Mouse (Mus musculus) thymus, postnatal 4 days (tissue): ENCODE measurements around the gene Bcl2l1.

Experiments
- DNase-seq: peaks from one replicate; pipeline ENCODE4 v3.0.0; 2021

The Bcl2l1 gene

DNA sequence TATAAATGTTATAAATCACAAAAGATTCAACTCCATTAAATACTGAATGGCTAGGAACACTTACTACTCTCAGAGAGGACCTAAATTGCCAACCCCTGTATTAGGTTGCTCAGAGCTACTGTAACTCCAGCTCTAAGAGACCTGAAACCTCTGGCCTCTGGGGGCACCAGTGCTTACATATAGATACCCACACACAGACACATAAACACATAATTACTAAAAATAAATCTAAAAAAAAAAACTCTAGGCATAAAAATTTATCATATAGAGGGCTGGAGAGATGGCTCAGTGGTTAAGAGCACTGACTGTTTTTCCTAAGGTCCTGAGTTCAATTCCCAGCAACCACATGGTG lies 30.8 kb downstream of the Bcl2l1 start:
- DNase-seq: no peak

DNA sequence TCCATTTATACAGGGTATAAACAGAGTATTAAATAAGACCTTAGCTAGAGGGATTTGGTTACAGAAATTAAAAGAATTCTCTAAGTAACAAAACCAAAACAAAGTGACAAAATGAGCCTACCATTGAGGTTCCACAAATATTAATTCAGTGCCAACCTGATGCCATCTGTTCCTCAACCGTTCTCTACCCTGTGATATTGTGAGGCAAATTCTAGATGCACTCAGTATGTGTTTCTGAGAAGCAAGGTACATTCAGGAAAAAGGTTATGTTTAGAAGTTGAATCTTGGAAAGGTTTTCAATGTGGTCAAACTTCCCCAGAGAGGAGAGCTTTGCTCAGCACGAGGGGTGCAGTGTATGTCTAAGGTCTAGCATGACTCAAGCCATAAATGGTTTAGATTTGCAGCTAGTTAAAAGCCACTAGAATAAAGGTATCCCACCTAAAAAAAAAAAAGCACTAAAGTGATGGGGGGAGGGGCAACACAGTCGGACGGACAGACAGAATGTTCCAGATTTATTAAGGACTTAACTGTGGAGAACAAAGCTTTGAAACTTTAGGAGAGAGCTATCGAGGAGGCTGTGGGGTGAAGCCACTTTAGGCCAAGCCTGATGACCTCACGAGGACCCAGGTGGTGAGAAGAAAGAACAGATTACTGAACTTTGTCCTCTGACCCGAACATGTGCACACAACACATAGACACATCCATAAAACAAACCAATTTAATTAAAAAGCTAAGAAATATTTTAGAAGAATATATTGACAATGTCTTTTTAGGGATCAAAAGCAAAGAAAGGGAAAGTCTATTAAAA lies 31.4 kb downstream of the Bcl2l1 start:
- DNase-seq: no peak

DNA sequence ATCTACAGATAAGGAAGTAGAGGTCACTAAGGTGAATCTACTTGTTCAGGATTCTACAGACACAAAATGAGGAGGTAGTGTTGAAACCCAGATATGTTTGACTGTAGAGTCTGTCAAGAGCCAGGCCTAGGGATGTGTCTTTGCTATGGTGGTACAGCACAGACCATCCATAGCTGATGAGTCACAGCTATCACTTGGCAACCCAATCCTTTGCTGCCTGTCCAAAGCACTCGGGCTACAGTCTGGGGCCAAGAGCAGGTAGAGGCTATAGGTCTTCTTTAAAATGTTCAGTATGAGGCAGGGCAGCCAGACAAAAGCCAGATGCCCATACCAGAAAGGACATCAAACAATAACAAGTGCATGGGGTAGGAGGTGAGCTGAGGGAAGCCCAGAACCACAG lies 33.9 kb downstream of the Bcl2l1 start:
- DNase-seq: no peak

DNA sequence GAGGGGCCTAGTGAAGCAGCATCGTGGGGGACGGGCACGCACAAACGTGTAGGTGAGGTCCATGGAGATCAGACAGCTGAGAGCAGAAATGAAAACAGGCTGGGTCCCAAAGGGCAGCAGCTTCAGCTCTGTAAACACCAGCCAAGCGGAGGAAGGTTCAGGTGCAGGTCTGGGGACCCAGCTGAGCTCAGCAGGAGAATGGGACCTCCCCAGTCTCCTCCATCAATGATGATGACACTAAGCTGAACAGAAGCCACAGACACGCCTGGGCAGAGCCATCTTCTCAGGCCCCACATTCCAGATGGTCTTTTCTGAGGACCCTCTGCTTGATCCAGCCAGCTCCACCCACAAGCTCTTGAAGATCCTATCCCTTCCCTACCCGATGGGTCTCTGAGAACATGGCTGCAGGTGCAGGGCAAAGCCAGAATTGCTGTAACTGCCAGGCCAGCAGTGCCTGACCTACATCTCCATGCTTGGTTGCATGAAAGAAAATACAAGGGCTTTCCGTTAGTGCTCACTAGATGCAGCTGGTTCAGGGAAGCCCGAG lies 37.2 kb downstream of the Bcl2l1 start:
- peak; percentile 75 for DNase-seq

DNA sequence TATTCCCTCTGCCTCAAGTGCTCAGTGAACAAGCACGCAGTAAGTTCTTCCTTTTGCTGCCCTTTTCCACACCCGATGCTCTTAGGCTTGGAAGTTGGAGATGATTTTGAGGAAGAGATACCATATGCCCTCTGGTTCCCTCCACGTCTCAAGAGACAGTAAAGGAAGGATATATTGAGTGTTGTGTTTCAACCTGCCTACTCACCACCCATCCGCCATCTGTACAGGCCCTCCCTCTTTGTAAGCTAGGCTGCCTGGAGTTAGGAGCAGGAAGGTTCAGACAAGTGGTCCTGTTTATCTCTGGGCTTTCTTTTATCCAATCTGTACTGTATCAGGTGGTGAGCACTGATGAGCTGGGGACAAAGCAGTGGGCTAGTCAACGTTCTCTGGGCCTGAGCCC lies 38.1 kb downstream of the Bcl2l1 start:
- no peak for DNase-seq

DNA sequence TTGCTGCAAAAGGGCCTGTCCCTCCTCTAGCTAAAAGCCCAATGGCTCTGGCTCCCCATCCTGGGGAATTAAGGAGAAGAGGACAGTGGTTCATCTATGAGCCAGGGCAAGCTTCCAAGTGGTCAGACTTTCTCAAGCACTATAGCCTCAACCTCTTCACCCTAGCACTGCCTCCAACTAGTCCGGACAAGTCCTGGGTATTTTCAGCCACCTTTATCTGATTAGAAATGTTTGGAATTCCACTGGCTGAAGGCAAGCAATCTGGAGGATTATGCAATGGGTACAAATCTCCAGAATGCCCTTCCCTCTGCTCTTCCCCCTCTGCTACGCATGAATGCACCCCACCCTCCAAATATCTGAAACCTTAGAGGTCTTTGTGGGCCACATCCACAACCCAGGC lies 39.1 kb downstream of the Bcl2l1 start:
- no peak for DNase-seq

DNA sequence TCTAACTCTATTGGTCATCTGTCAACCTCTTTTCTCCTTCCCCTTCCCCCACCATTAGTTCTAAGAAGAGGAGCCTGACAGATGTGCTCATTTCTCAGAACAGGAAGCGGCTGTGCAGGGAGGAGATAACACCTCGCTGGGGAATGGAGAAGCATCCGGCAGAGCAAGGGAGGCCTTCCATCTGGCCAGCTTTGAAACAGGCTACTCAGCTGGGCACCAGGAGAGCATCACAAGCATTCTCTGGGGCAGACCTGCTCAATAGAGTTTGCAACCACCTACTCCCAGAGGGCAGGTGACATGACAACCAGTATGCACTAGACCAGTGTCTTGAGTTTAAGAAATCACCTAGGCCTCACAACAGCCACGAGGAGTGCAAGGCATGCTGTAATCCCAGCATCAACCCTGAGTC lies 41.9 kb downstream of the Bcl2l1 start:
- peak; percentile 72 for DNase-seq

DNA sequence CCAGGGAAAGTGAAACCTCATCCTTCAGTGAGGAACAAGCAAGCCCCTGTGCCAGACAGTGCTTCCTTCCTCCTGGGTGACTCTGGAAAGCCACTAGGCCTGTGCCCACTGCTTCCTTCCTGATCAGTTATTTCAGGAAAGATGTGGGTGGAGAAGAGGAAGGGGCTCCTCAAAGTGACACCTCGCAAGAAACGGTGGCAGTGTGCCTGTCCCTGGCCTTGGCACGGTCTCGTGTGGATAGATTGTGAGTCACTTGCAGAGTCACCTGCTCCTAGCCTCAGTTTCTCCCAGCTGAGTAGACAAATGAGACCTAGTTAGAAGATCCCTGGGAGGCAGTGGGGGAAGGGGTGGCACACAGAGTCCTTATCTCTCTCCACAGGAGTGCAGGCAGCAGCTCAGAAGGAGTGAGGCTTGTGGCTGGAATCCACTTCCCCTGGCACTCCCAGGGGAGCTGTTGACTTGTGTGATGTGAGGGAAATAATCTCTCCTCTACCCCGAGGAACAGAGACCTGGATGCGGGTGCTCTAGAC lies 42.6 kb downstream of the Bcl2l1 start:
- DNase-seq: peak; percentile 59

DNA sequence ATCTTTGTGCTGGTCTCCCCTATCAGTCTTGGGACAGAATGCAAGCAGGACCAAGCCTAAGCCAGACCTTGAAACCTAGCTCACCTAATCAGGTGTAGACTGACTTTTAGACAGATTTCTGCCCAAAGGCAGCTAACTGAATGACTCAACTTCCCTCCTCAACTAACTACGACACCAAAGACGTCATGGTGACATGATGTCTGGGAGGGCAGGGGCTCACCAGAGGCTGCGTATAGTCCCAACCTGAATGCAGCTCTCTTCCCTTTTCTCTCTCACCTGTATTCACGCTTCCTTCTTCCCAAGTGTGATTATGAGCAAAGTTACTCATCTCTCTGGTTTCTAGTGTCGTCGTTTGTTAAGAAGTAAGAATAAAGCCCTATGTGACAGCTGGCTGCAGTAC lies 44.0 kb downstream of the Bcl2l1 start:
- DNase-seq: no peak

DNA sequence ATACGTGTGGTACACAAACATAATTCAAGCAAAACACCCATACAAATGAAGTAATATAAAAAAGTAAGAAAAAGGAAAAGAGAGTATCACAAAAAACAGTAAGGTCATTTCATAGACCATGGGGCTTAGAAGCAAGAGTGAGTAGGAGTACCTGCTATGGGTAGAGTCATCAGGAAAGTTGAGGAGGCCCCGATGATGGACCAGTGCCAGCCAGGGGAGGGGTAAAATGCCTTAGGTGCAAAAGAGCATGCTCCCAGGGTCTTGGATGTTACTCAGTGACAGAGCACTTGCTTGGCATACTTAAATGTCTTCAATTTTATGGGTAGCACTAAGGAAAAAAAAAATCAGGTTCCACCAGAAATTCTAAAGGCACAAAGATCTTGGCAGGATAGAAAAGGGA lies 44.4 kb downstream of the Bcl2l1 start:
- no peak for DNase-seq

DNA sequence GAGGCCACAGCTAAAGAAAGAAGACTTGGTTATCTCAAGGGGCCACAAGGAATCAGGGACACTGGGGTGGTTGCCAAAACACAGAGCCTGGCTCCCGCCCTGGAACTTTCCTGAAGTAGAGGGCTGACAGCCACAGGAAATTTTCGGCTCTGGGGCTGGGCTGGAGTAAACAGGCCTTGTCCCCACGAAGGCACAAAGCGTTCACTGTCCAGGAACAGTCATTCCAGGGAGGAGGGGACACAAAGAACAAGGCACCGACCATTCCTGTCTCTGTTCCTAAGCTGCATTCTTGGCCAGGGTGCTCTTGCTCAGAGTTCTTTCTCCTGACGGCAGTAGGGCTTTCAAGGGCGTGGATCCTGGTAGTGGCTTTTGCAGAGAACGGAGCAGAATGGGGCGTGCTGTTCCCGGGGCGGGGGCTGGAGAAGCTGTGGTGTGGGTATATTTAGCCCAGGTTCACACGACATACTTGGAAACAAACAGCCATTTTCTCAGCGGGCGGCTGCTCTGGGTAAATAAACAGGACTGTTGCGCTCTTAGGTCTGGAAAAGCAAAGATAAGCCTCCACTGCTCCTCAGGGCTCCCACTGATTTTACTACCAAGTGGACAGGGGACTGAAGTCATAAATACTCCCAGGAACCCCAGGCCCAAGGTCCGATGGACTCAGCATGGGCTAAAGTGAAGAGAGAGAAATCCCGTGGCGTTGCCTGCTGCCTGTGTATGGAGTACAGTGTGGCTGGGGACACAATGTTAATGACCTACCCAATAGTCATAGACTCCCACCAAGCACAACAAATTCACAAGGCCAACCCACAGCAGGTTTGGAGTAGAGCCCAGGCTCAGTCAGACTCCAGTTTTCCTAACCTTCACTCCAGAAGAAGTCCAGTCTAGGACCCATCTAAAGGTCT lies 45.8 kb downstream of the Bcl2l1 start:
- no peak for DNase-seq

DNA sequence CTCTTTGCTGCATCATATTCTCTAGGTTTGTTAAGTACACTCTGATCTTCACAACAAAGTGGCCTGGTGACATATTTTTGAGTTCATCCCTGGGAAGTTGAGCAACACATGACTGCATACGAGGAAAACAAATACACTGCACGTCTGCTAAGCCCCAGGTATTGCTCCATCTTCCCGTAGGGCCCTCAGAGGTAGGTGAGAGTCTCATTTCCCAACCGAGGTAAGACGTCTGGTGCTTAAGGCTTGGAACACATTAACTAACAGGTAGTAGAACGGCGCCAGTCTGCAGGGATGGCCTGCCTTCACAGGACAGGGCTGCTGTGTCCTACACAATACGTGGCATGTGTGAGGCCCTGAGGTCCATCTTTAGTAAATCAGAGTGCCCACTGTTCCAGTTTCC lies 46.9 kb downstream of the Bcl2l1 start:
- DNase-seq: no peak

DNA sequence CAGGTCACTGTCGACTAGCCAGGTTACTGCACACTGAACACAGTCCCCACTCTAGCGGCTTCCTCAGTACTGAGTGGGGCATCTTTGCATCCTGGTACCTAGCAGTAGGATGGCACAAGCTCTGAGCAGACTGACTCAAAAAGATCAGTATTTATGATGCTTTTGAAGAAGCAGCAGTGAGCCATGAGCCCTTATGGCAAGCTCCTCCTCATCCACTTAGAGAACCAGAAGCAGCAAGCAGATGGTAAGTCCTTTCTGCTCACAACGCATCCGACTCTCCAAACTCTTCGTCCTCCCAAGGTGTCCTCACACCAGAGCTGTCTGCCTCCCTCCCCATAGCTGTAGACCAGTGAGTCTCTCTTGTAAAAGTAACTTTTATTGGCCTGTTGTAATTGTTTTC lies 48.3 kb downstream of the Bcl2l1 start:
- no peak for DNase-seq

DNA sequence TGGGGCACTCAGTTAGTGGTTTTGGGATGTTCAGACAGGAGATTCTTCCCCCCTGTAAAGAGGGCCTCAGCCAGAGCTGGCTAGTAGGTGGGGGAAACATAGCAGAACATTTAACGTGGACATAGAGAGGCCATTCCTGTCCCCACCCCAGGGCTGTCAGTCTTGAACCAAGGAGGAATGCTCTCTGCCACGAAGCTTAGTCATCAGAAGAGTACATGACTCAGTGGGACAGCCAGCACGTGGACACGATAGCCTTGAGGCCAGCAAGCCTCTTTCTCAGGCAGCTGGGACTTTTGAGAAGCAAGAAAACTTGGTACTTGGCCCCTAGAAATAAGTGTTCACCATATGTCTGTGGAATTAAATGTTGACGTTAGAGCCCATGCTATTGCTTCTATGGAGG lies 48.9 kb downstream of the Bcl2l1 start:
- DNase-seq: no peak

DNA sequence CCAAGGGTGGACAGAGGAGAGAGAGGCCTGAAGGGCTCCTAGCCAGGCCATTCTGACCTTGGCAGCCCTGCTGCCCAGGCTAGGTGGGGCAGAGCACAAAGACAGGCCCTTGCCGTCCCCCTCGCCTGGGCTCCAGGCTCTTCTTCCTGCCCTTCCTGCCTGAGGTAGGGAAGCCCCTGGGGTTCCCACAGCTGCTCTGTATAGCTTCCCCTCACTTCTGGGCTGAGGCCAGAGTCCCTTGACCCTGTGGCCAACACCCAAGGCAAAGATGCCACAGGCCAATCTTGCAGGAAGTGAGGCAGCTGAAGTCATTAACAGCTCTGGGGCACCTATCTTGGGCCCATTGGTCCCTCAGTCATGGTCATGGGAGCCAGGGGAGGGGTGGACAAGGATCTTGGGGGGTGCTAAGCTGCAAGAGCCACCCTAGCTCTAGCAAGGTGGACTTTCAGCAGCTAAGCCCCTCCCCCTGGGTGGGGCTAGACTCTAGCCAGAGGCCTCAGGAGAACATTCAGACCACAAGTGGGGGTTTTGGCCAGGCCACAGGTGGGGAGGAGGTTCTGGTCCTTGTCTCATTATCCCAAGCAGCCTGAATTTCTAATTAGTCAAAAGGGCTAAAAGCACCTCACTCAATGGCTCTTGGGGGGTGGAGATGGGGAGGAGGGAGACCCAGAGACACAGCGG lies 50.4 kb downstream of the Bcl2l1 start:
- peak; percentile 29 for DNase-seq

DNA sequence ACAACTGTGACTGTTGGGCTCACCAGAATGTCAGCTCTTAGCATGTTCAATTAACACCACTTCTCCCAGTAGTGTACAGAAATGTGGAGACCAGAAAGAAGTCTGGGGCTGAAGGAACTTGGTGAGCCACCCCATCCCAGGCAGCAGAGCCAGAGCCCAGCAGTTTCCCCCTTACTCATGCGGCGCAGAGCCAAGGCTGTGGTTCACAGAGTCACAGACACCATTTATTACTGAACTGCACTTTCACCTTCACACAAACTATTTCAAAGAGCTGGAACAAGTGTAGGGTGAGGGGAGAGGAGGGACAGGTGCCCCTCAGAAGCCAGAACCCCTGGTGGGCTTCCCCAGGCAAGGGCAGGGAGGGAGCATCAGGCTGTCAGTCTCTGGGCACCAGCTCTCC lies 51.1 kb downstream of the Bcl2l1 start:
- DNase-seq: no peak

DNA sequence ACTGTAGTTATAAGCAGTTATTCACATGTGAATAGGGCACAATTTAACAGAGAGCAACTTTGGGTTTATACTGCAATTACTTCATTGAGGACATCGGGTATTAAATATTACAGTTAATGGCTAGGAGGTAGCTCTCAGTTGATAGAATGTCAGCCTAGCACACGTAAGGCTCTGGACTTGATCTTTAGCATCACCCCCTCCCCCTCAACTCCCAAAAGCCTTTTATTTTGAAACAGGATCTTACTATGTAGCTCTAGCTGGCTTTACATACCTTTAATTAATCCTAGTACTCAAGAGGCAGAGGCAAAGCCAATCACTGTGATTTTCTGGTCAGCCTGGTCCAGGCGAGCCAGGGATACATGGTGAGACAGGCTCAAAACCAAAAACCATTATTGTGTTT lies 54.4 kb downstream of the Bcl2l1 start:
- DNase-seq: no peak

DNA sequence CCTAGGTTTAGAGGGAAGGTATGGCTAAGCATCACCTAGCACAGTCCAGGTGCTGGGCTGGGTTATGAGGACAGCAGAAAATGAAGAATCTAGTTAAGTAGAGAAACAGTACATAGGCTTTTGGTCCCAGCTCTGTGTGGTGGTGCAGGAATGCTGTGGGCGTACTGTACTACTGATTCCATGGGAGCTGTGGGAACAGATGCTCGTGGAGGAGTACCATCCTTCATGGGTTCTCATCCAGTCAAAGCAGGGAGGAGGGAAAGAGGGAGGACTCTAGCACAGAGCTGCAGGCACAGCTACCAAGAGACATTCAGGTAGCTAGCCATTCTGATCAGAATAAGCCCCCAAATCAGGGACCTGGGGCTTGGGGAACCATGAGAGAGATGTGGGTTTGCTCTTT lies 55.1 kb downstream of the Bcl2l1 start:
- DNase-seq: no peak

DNA sequence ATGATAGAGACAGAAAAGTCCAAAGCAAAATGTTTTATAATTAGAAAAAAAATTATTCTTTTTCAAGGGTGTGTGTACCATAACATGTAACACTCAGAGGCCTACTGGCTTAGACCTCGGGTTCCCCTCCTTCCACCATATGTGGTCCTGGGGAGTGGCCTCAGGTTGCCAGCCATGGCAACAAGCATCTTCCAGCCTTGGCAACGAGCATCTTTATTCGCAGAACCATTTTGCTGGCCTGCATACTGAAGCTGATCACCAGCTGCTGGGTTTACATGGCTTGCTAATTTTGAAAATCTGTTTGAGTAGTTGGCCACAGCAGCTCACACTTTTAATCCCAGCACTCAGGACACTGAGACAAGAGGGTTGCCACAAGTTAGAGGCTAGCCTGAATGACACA lies 55.5 kb downstream of the Bcl2l1 start:
- DNase-seq: no peak

DNA sequence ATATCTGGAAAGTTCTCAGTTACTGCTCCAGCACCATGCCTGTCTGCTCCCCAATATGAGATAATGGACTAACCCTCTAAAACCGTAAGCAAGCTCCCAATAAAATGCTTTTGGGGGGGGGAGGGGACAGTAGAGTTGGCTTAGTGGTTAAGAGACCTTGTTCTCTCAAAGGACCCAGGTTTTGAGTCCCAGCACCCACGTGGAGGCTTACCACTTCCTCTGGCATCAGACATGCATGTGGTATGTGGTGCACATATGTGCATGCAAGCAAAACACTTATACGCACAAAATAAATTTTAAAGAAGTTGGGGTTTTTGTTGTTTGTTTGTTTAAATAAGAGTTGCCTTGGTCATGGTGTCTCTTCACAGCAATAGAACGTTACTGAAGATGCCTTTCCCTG lies 56.2 kb downstream of the Bcl2l1 start:
- DNase-seq: peak; percentile 57

DNA sequence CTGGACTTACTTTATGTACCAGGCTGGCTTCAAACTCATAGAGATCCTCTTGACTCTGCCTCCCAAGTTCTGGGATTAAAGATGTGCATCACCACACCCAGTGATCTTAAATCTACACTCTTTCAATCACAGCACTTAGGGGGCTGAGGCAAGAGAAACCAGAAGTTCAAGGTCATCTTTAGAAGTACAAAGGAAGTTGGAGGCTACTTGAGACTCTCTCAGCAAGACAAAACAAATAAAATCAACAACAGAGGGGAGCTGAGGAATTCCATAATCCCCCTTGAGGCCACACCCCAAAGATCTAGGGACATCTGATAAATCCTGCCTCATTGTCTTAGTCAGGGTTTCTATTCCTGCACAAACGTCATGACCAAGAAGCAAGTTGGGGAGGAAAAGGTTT lies 59.3 kb downstream of the Bcl2l1 start:
- no peak for DNase-seq

DNA sequence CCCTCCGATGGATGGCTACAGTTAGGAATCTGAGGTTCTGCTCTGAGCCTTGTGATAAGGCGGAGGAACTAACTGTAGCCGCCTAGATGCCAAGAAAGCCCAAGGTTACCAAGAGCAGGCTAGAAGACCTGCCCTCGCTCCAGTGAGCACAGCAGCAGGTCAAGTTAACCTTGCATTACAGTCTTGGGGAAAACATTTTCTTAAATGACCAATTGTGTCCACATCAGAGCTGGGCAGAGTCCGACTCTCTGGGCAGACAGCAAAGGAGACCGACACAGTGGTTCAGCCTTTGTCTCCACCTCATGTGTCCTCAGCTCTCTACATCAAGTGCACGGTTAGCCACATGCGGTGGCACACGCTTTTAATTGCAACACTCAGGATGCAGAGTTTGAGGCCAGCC lies 60.0 kb downstream of the Bcl2l1 start:
- DNase-seq: no peak

DNA sequence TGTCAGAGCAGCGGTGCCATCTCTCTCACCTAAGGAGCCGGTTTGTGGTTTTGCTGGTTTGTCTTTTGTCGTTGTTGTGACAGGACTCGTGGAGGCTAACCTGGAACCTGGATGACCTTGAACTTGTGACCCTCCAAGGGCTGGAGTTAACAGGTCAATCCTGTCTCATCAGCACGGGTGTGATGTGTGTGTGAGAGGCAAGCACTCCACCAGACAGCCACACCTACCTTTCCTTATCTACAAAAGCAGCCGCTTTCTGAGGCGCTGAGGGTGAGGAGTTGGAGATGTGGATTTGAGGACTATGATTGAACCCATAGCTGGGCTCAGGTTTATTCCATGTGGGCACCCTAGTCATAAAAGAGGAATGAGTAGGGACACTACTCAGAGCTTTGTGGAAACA lies 61.9 kb downstream of the Bcl2l1 start:
- no peak for DNase-seq
